Mouse (Mus musculus): ENCODE results near the gene Fkbp14. TPM values are rescaled to one million over a fixed set of nuclear protein-coding genes. Genes with fewer than 3 reads are reported as not detected.
A peak's percentile ranks its signal among the peaks of the same experiment; 100 is the strongest.

Gene Fkbp14
- polyA plus RNA-seq (2016; fragmentation: Nextera tagmentation; extraction: Ambion mirVana) = 13.9 and 18.4 TPM in 2 replicates

DNA sequence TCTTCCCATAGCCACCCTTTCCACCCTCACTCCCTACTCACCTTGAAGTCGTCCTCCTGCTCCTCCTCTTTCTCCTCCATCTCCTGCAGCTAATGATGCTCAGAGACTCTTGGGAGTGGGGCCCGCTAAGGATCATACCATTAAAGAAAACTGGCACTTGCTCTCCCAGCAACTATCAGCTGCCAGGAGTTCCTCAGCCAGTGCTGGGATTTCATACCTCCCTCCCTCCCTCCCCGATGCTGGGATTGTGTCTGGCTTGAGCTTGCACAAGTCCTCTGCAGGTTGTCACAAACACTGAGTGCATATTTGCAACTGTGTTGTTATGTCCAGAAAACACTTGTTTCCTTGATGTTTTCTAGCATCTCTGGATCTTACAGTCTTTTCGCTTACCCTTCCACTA, at the start of gene Fkbp14:
Gene Fkbp14, minus strand, starts transcription at position 101 of the 400 bp plus-strand sequence.
- peaks cover 21% of the 10 kb centered on the region for H3K4me1 ChIP-seq
- H3K4me2 ChIP-seq = peak within 1 kb of the TSS; percentile 80
- H3K9ac ChIP-seq = peak within 1 kb of the TSS; percentile 92; the same call in 1 of the 2 replicates
- no peaks in the 10 kb centered on the region for H3K36me3 ChIP-seq (replicated peaks)
- H3K27me3 ChIP-seq = no peaks in the 10 kb centered on the region
- H3K9me3 ChIP-seq = no peaks in the 10 kb centered on the region
- WGBS = 74% methylated on average over 4 of the region's 4 CpGs
- no peak within 1 kb of the TSS for H3K27ac ChIP-seq
- no peak for ATAC-seq (ENCODE audit: low FRiP score)
- peak within 1 kb of the TSS; percentile 90 for H3K4me3 ChIP-seq (replicated peaks)

DNA sequence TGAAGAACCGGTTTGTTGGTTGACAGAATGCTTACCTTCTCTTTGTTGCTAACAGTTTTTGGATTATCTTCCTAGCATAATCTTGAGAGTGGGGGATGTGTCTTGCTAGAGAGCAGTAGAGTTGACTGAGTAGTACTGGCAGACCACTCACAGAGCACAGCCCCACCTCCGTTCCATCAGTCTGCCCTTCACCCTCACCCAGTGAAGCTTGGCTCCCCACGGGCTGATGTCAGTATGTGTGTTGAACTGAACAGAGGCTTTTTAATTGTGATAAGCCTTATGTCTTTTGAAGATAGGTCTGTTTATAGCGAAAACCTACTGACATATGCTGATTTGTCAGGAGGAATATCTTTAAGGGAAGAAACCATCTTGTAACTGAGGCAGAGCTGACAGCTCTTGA, 46.1 kb upstream of the Fkbp14 start:
- Histone ChIP-seq H3K4me1 (no peaks in the 10 kb centered on the region), H3K4me2 (no peak overlapping the region), H3K4me3 (replicated peaks) (no peak overlapping the region), H3K36me3 (replicated peaks) (peaks cover 4% of the 10 kb centered on the region; the same call in 1 of the 2 replicates), H3K9me3 (no peaks in the 10 kb centered on the region), H3K27ac (no peak overlapping the region), H3K9ac (no peak overlapping the region), H3K27me3 (no peaks in the 10 kb centered on the region)
- WGBS = 89% methylated on average over 4 of the region's 4 CpGs
- ATAC-seq (ENCODE audit: low FRiP score) = no peak

DNA sequence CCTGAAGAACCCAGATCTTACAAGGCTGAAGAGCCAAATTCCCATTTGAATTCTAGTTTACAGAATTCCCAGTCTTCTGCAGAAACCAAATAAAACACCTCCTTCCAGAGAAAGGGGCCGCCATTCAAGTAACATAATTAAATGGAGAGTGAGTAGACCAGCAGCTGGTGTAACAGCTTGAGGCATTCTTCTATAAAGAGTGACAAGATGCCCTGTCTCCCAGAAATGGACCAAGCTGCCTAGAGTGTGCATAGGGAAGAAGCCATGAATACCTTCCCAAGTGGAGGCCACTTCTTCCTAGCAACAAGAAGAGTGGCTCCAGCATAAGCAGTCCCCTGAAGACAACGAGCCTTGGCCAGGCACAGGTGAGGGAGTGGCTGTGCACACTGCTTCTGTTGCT, 44.8 kb upstream of the Fkbp14 start:
- peaks cover 4% of the 10 kb centered on the region; the same call in 1 of the 2 replicates for H3K36me3 ChIP-seq (replicated peaks)
- no peaks in the 10 kb centered on the region for H3K4me1 ChIP-seq
- 86% methylated on average over 2 of the region's 2 CpGs for WGBS
- H3K9me3 ChIP-seq = no peaks in the 10 kb centered on the region
- H3K27me3 ChIP-seq = no peaks in the 10 kb centered on the region
- H3K9ac ChIP-seq = no peak overlapping the region
- H3K27ac ChIP-seq = no peak overlapping the region
- no peak overlapping the region for H3K4me3 ChIP-seq (replicated peaks)
- no peak for ATAC-seq (ENCODE audit: low FRiP score)
- no peak overlapping the region for H3K4me2 ChIP-seq

DNA sequence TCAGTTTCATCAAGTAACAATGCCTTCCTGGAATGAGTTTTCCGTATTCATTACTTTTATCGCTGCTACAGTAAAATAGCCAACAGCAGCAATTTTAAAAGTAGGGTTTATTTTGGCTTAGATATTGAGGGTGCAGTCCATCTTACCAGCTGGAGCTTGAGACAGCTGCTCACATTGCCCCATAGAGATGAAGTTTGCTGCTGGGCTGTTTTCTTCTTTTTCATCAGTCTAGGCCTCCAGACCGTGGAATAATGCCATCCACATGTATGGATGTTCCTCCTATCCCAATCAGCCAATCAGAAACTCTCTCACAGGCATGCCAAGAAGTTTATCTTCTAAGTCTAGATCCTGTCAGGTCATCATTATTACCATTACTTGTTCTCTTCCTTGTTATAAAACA, 42.8 kb upstream of the Fkbp14 start:
- Histone ChIP-seq H3K36me3 (replicated peaks) (peaks cover 8% of the 10 kb centered on the region; the same call in 1 of the 2 replicates), H3K27me3 (no peaks in the 10 kb centered on the region), H3K4me1 (no peaks in the 10 kb centered on the region), H3K4me2 (no peak overlapping the region), H3K27ac (no peak overlapping the region), H3K9ac (no peak overlapping the region), H3K4me3 (replicated peaks) (no peak overlapping the region), H3K9me3 (no peaks in the 10 kb centered on the region)
- 91% methylated on average over 3 of the region's 3 CpGs for WGBS
- no peak for ATAC-seq (ENCODE audit: low FRiP score)

DNA sequence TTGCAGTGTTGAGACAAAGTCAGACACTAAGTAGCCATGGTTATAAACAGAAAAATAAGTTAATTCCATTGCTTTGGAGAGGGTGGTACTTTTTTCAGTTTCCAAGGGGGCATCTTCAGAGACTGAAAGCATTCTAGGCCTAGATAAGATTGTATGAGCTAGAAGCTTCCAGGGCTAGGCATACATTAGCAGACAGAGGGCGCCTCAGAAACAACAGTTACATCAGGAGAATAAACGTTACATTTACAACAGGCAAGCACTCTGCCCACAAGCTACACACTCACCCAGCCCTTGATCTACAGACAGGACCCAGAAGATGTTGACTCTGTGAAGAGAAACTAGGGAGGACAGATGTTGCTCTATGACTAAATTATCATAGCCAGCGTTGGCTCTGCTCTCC, 34.4 kb upstream of the Fkbp14 start:
- ATAC-seq (ENCODE audit: low FRiP score) = no peak
- Histone ChIP-seq H3K27me3 (no peaks in the 10 kb centered on the region), H3K9ac (no peak overlapping the region), H3K4me2 (no peak overlapping the region), H3K4me3 (replicated peaks) (no peak overlapping the region), H3K27ac (no peak overlapping the region), H3K4me1 (no peaks in the 10 kb centered on the region), H3K36me3 (replicated peaks) (peaks cover 34% of the 10 kb centered on the region), H3K9me3 (no peaks in the 10 kb centered on the region)
- WGBS = 63% methylated on average over 3 of the region's 3 CpGs

DNA sequence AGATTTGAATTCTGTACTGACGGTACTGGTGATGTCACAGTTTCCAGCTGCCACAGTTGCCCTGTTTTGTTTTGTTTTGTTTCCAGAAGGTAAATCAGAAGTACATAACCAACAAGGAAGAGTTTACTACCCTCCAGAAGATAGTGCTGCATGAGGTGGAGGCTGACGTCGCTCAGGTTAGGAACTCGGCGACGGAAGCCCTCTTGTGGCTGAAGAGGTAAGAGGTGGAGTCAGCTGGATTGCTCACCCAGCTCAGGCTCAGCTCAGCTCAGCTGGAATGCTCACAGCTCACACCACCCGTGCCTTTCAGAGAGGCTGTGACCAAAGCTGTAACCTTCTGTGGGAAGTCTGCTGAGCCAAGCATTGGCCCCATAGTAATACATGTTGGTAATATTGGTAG, 32.6 kb upstream of the Fkbp14 start:
- ATAC-seq (ENCODE audit: low FRiP score) = no peak
- Histone ChIP-seq H3K27ac (no peak overlapping the region), H3K27me3 (no peaks in the 10 kb centered on the region), H3K9ac (no peak overlapping the region), H3K9me3 (no peaks in the 10 kb centered on the region), H3K4me2 (no peak overlapping the region), H3K4me1 (no peaks in the 10 kb centered on the region), H3K36me3 (replicated peaks) (peaks cover 39% of the 10 kb centered on the region), H3K4me3 (replicated peaks) (no peak overlapping the region)
- WGBS = 34% methylated on average over 7 of the region's 7 CpGs

DNA sequence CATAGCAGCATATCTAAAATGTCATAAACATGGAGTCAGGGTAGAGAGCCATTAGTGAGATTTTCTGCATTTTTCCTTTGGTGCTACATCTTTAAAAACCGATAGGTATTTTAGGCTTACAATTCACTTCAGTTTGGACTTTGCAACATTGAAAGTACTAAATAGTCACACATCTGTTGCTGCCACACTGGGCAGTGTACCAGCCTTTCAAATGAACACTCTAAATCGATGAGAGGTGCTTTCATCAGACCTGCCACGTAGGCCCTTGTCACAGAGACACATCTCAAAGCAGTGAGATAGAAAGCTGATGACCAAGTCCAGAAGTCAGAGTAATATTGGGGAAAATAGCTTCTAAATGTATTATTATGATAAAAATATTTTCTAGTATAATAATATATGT, 31.3 kb upstream of the Fkbp14 start:
- ATAC-seq (ENCODE audit: low FRiP score) = no peak
- Histone ChIP-seq H3K9me3 (no peaks in the 10 kb centered on the region), H3K27ac (no peak overlapping the region), H3K9ac (no peak overlapping the region), H3K27me3 (no peaks in the 10 kb centered on the region), H3K36me3 (replicated peaks) (peaks cover 47% of the 10 kb centered on the region), H3K4me2 (no peak overlapping the region), H3K4me3 (replicated peaks) (no peak overlapping the region), H3K4me1 (no peaks in the 10 kb centered on the region)
- WGBS = 91% methylated on average over 3 of the region's 3 CpGs

DNA sequence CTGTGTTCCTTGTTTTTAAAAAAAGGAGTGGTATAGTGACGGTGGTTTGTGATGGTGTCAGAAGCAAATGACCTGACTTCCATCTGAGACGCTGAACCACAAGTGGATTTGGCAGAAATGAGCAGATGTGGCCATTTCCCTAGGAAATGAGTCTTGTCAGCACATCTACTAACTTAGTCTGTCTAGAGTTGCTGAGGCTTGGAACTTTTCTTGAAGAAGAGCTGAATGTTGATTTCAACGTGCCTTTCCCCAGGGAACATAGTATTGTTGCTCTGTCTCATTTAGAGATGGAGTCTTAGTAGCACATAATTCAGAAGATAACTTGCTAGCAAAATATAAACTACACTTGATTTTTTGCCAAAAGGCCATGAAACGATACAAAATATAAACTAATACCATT, 23.2 kb upstream of the Fkbp14 start:
- no peak overlapping the region for H3K4me2 ChIP-seq
- WGBS = 86% methylated on average over 4 of the region's 4 CpGs
- ATAC-seq (ENCODE audit: low FRiP score) = no peak
- H3K9me3 ChIP-seq = no peaks in the 10 kb centered on the region
- H3K9ac ChIP-seq = no peak overlapping the region
- H3K36me3 ChIP-seq (replicated peaks) = peaks cover 30% of the 10 kb centered on the region
- no peak overlapping the region for H3K27ac ChIP-seq
- H3K4me3 ChIP-seq (replicated peaks) = no peak overlapping the region
- H3K4me1 ChIP-seq = no peaks in the 10 kb centered on the region
- no peaks in the 10 kb centered on the region for H3K27me3 ChIP-seq

DNA sequence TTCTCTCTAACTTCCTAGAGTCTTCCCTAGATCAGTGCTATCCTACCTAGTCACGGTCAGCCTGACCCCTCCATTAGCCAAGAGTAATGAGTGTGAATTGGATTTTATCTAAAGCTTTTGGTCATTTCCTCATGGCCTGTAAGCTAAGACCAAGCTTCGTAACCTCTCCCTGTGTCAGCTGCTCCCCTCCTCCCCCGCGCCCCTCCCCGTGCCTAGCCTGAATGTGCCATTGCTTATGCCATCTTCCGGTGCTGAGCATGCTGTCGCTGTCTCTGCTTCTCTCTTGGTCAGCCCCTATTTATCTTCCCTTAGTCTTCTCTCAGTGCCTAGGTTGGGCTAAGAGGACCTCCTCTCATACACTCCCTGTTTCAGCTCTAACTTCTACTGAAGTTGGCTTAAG, 22.4 kb upstream of the Fkbp14 start:
- WGBS = 94% methylated on average over 7 of the region's 7 CpGs

DNA sequence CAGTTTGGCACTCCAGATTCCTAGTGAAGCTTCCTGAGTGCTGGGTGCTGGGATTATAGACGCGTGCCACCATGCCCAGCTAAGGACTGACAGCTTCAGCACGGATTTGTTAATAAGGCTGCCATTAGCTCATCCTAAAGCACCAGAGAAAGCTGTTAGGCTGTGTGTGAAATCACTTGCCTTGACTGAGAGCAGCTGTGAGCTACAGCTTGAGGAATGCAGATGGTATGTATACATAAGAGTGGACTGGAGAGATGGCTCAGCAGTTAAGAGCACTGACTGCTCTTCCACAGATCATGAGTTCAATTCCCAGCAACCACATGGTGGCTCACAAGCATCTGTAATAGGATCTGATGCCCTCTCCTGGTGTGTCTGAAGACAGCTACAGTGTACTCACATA, 20.3 kb upstream of the Fkbp14 start:
- Histone ChIP-seq H3K9me3 (no peaks in the 10 kb centered on the region), H3K4me1 (no peaks in the 10 kb centered on the region), H3K36me3 (replicated peaks) (peaks cover 14% of the 10 kb centered on the region), H3K4me3 (replicated peaks) (no peak overlapping the region), H3K4me2 (no peak overlapping the region), H3K27ac (no peak overlapping the region), H3K27me3 (no peaks in the 10 kb centered on the region), H3K9ac (no peak overlapping the region)
- ATAC-seq (ENCODE audit: low FRiP score) = no peak
- WGBS = 65% methylated on average over 3 of the region's 3 CpGs

More for the DNA sequence above, 22.4 kb upstream of the Fkbp14 start:
- H3K4me3 ChIP-seq (replicated peaks) = no peak overlapping the region
- H3K9me3 ChIP-seq = no peaks in the 10 kb centered on the region
- H3K27ac ChIP-seq = no peak overlapping the region
- H3K27me3 ChIP-seq = no peaks in the 10 kb centered on the region
- H3K9ac ChIP-seq = no peak overlapping the region
- no peaks in the 10 kb centered on the region for H3K4me1 ChIP-seq
- ATAC-seq (ENCODE audit: low FRiP score) = no peak
- peaks cover 28% of the 10 kb centered on the region for H3K36me3 ChIP-seq (replicated peaks)
- no peak overlapping the region for H3K4me2 ChIP-seq

DNA sequence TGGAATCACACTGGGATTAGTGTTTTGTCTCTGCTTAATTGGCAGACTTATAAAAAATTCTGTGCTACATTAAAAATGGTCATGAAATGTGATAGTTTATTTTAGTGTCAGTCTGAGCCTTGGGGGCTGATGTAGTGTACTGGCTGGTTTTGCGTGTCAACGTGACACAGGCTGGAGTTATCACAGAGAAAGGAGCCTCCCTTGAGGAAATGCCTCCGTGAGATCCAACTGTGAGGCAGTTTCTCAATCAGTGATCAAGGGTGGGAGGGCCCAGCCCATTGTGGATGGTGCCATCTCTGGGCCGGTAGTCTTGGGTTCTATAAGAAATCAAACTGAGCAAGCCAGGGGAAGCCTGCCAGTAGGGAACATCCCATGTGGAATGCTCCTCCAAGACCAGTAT, 9.1 kb upstream of the Fkbp14 start:
- no peak for ATAC-seq (ENCODE audit: low FRiP score)
- Histone ChIP-seq H3K27ac (no peak overlapping the region), H3K9ac (no peak overlapping the region), H3K9me3 (no peaks in the 10 kb centered on the region), H3K4me3 (replicated peaks) (no peak overlapping the region), H3K4me2 (no peak overlapping the region), H3K36me3 (replicated peaks) (peaks cover 13% of the 10 kb centered on the region; the same call in 1 of the 2 replicates), H3K27me3 (no peaks in the 10 kb centered on the region), H3K4me1 (no peaks in the 10 kb centered on the region)
- 77% methylated on average over 4 of the region's 4 CpGs for WGBS

DNA sequence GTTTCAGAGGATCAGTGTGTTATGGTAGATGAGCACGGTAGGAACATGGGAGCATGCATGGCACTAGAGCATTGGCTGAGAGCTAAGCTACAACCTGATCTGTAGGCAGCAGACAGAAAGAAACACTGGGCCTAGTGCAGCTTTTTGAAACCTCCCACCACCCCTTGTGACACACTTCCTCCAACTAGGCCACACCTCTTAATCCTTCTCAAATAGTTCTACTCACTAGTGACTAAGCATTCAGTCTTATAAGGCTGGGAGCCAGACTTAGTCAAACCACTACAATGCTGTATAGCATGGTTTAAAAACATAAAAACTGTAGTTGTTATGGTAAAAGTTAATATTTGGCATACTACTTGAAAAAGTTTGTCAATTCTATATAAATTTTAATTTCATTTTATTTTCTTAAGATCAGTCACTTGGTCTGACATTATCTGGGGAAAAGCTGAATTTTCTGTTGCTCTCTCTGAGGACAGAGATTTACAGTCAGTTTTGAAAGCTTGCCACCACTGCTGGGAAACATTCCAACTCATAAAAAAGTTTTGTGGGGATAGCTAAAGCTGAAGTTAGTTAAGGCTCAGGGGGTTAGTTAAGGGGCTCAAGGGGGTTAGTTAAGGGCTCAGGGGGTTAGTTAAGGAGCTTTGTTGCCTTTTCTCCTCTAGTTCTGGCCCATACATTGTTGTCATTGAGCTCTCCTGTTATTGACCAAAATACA, 7.0 kb upstream of the Fkbp14 start:
- Histone ChIP-seq H3K36me3 (replicated peaks) (0 out of 2 replicates have a peak, but pooled peaks cover 8% of the 10 kb centered on the region), H3K27ac (no peak overlapping the region), H3K27me3 (no peaks in the 10 kb centered on the region), H3K4me3 (replicated peaks) (no peak overlapping the region), H3K9me3 (no peaks in the 10 kb centered on the region), H3K9ac (no peak overlapping the region), H3K4me1 (no peaks in the 10 kb centered on the region), H3K4me2 (no peak overlapping the region)
- WGBS = 100% methylated on average over 1 of the region's 1 CpGs
- no peak for ATAC-seq (ENCODE audit: low FRiP score)

DNA sequence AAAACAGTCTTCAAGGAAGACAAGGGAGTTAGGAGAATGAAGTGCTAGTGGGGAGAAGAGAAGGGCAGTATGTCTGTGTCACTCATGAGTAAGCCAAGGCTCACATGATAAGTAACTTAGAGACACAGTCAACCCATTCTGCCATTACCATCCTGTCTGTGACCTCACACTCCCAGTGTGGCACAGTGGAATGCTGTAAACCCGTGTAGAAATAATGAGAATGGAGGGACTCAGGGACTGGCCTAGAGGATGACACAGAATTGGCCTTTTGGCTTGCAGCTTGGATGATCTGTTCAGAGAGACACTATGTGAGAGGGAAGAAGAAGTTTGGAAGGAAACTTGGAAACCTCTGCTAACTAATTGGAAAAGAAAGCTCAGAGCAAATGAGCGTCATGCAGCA, 5.8 kb upstream of the Fkbp14 start:
- Histone ChIP-seq H3K27ac (no peak overlapping the region), H3K9ac (no peak overlapping the region), H3K36me3 (replicated peaks) (0 out of 2 replicates have a peak, but pooled peaks cover 2% of the 10 kb centered on the region), H3K4me1 (no peaks in the 10 kb centered on the region), H3K4me3 (replicated peaks) (no peak overlapping the region), H3K9me3 (no peaks in the 10 kb centered on the region), H3K27me3 (no peaks in the 10 kb centered on the region), H3K4me2 (no peak overlapping the region)
- no peak for ATAC-seq (ENCODE audit: low FRiP score)
- 90% methylated on average over 2 of the region's 2 CpGs for WGBS
